Mouse (Mus musculus) c-Kit-positive CD71-positive TER-119-negative erythroid progenitor cells, embryonic 14.5 days (primary cell): ENCODE data around the gene Tas2r126.
"Not testable (repeated sequence)": the region's sequence is repeated elsewhere in the genome, so short reads cannot be mapped to it uniquely, and the experiment has no call there.

Source experiments
- DNase-seq: peaks from one replicate; pipeline ENCODE4 v3.0.0-alpha.2; 2013; ENCODE audit warnings: low read depth

The Tas2r126 gene

GRCm38 (mm10) chr6:42434446-42434845 is at the start of gene Tas2r126:
Gene Tas2r126 (plus strand): TSS chr6:42434535.
- DNase-seq, result no peak

GRCm38 (mm10) chr6:42385635-42386034 is 48.7 kb upstream of the Tas2r126 start:
- DNase-seq, result no peak

- no peak for DNase-seq
Observed at GRCm38 (mm10) chr6:42391796-42392330, 42.5 kb upstream of the Tas2r126 start.

GRCm38 (mm10) chr6:42395960-42396809 is 38.1 kb upstream of the Tas2r126 start:
- DNase-seq, result no peak

- no peak for DNase-seq
Observed at GRCm38 (mm10) chr6:42397041-42397657, 37.2 kb upstream of the Tas2r126 start.

GRCm38 (mm10) chr6:42398285-42398684 is 36.0 kb upstream of the Tas2r126 start:
- no peak for DNase-seq

- DNase-seq, result no peak
Observed at GRCm38 (mm10) chr6:42398998-42399397, 35.3 kb upstream of the Tas2r126 start.

GRCm38 (mm10) chr6:42399938-42400337 is 34.4 kb upstream of the Tas2r126 start, which contains the start of gene Tas2r143:
Gene Tas2r143 (plus strand): TSS chr6:42400238.
- no peak for DNase-seq

- no peak for DNase-seq
Observed at GRCm38 (mm10) chr6:42405134-42405533, 29.2 kb upstream of the Tas2r126 start, which contains the start of gene Tas2r135. Gene Tas2r135 (plus strand): TSS chr6:42405434.

GRCm38 (mm10) chr6:42419443-42419842 is 14.9 kb upstream of the Tas2r126 start:
- DNase-seq, result no peak

- no peak for DNase-seq
Observed at GRCm38 (mm10) chr6:42421439-42421838, 12.9 kb upstream of the Tas2r126 start.

- no peak for DNase-seq
Observed at GRCm38 (mm10) chr6:42424472-42424871, 9.9 kb upstream of the Tas2r126 start.

GRCm38 (mm10) chr6:42426337-42426736 is 8.0 kb upstream of the Tas2r126 start:
- DNase-seq, result no peak

GRCm38 (mm10) chr6:42433554-42433953 is 781 bp upstream of the Tas2r126 start:
- DNase-seq, result no peak

GRCm38 (mm10) chr6:42435490-42435889 is 1.2 kb downstream of the Tas2r126 start:
- no peak for DNase-seq

- no peak for DNase-seq
Observed at GRCm38 (mm10) chr6:42441395-42441794, 7.1 kb downstream of the Tas2r126 start.

- DNase-seq, result no peak
Observed at GRCm38 (mm10) chr6:42444491-42444890, 10.2 kb downstream of the Tas2r126 start.

- no peak for DNase-seq
Observed at GRCm38 (mm10) chr6:42447381-42447780, 13.0 kb downstream of the Tas2r126 start.

GRCm38 (mm10) chr6:42465096-42465495 is 30.8 kb downstream of the Tas2r126 start, which contains the start of gene Olfr458:
Gene Olfr458 (minus strand): TSS chr6:42465196.
- DNase-seq, result no peak

- DNase-seq, result no peak
Observed at GRCm38 (mm10) chr6:42470542-42470941, 36.2 kb downstream of the Tas2r126 start.

- not testable (repeated sequence) for DNase-seq
Observed at GRCm38 (mm10) chr6:42471298-42471697, 37.0 kb downstream of the Tas2r126 start.

- no peak for DNase-seq
Observed at GRCm38 (mm10) chr6:42476235-42476634, 41.9 kb downstream of the Tas2r126 start, which contains the start of gene Olfr457. Gene Olfr457 (minus strand): TSS chr6:42476335.

- no peak for DNase-seq
Observed at GRCm38 (mm10) chr6:42484633-42485032, 50.3 kb downstream of the Tas2r126 start.
